Mouse (Mus musculus) liver (tissue): Measurements from ENCODE around the gene Mmp9.

Experiments used
- DNase-seq: peaks from one replicate; pipeline ENCODE4 v3.0.0-alpha.2; 2020; ENCODE audit warnings: mixed read lengths

Gene Mmp9

DNA sequence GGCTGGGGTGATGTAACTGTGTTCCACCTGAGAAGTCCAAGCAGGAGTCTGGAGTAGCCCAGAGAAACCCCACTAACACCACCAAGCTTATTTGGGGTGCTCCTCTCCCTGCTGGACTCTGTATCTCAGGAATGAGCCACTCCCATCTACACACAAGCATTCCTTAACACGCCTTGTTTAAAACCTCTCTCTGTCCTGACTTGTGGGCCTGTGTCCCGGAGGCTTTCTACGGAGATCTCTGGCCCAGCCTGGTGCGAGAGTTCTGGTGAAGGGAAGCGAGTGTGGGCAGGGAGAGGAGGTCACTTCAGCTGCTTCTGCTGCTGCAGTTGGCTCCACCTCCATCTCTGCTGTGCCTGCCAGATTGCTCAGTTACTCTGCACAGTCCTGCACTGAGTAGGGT lies 15.6 kb downstream of the Mmp9 start:
- no peak for DNase-seq

DNA sequence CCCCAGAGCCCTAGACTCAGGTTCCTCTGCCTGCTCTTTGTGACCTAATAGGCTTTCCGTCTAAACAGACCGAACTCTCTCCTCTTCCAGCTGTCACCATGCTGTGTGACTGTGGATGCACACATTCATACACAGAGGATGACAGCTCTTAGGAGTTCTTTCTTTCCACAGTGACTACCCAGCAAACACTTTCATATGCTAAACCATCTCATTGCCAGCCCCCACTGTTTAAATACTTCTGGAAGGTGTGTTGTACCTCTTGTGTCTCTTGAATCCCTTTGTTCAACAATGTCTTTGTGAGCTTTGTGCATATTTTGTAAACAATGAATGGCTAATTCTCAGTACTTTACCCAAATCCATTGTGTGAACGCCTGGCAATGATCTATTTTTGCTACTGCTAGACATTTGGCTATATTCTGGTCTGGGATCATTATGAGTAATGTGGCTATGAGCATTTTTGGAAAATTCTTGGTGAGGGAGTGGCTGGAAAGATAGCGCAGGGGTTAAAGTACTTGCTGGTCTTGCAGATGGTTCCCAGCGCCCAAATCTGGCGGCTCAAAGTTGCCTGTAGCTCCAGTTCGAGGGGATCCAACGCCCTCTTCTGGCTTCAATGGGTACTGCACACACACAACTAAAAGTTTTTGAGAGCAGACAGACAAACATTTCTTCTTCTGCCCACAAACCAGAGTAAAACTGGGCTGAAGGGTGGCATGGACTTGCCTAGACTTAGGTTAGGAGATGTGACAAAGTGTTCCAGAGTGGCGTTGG lies 17.2 kb downstream of the Mmp9 start:
- DNase-seq = no peak

DNA sequence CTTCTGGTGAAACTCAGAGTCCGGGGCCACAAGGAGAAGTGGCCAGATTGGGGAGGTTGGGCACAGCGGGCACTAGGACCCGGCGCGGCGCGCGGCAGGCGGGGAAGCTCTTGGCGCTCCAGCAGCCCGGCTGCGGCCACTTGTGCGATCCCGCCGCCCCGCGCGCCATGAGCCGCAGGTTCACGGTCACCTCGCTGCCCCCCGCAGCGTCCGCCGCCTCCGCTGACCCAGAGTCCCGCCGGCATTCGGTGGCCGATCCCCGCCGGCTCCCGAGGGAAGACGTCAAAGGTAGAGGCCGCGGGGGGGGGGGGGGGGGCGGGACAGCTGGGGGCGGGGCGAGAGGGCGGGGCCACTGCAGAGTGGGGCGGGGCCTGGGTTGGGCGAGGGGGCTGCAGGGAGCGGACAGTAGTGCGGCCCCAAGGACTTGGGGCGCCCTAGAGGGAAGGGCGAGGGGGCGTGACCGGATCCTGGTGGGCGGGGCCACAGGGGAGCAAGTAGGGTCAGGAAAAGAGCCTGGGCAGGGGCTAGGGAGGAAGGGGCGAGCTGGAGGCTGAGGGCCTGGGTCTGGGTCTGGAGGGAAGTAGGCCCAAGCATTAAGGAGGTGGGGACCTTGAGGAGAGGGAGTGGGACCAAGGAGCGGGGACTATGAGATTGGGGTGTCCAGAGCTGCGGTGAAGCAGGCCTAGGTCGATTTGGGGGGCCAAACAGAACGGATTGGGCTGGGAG lies 20.3 kb downstream of the Mmp9 start, which contains the start of gene Slc12a5:
TSS of gene Slc12a5 (plus strand) at position 87 of the 726 bp plus-strand sequence.
- peak; percentile 63 for DNase-seq

DNA sequence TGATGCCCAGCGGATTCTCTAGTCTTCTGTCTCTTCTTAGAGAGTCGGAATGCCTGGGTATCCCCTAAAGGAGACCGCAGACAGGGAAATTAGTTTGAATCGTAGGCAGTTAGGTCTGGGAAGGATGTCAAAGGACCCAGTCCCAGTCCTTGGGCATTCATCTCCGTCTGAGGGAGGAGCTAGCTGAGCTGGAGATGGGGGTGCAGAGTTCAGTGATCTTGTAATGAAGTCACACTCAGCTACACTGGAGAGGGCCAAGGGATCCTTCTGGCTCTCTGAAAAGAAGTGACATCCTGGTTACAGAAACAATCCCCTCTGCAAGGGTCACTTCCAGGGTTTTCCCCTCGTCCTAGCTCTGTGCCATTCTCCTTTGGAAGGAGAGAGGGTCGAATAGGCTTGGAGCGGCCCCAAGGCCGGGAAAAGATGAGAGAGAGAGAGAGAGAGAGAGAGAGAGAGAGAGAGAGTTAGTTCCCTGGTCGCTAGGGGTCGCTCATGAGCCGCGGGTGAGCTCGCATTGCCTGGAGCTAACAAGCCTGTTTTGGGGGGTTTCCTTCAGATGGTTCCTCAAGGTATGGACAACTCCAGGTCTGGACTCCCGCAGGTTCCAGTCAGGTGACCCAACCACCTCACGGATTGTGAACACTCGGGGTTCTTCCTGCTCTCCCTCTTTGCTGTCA lies 21.1 kb downstream of the Mmp9 start:
- peak; percentile 73 for DNase-seq

DNA sequence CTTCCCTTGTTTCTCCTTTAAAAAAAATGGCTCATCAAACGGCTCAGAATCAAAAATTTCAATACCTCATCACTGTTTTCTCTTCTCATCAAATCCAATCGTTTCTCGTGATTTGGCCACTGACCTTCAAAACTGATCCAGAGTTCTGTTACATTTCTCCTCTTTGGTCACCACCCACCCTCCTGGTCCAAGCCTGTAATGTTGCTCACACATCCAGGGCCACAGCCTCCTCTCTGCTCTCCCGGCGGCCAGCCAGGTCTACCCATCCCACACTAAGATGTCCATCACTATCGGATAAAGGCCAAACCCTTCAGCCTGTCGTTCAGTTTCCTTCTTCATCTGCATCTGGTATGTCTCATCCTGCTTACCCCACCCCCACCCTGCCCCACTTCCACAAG lies 21.6 kb downstream of the Mmp9 start:
- DNase-seq = no peak

DNA sequence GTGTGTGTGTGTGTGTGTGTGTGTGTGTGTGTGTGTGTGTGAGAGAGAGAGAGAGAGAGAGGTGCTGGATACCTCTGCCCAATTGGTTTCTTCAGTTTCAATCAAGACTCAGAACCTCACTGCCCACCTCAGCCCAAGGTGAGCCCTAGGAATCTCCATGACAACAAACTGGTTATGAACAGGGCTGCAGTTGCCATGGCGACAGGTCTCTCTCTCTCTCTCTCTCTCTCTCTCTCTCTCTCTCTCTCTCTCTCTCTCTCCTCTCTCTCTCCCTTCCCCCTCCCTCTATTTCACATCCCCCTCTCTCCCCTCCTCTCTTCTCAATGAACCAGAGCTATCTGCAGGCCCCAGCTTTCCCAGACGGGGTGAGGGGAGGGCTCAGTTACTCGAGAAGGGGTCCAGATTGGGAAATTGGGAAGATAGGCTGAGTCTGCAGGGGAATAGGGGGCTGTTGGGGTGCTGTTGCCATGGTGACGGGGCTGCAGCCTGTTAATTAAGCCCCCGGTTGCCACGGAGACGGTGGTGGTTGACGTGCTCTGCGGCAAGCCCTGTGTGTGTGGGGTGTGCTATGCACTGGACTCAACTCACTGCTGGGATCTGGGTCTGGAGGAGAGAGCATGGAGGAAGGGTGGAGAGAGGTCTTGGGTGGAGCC lies 23.8 kb downstream of the Mmp9 start:
- no peak for DNase-seq

DNA sequence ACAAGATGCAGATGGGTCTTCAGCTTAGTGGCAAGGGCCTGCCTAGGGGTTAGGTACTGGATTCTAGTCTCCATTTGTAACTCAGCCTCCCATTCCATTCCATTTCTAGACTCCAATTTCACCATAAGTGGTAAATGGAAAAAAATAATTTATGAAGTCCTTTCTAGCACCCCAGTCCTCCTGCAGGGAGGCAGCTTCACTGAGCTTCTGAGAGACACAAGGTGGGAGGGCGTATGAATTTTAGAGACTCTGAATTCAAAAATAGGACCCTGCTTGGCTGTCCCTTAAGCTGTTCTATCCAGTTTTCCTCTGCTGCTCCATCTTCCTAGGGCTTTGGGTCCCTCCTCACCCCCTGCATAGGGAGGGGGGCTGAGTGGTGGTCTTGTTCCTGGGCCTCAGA lies 24.4 kb downstream of the Mmp9 start:
- DNase-seq = no peak

DNA sequence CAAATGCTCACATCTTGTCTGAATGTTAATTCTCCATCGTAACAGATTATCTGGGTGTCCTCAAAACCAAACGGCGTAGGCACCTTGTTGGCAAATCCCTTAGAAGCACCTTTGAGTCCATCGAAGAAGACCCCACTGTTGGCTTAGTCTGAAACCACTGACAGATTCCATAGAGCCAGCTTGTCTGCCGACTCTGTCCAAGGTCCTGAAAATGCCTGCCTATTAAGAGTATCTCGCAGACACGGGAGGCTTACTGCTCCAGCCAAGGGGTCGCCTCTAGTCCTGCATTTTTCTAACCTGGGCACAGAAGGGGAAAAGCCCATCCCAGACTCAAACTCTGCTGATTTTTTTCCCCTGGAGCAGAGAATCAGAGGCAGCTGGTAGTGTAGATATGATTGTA lies 25.8 kb downstream of the Mmp9 start:
- DNase-seq = peak; percentile 51

DNA sequence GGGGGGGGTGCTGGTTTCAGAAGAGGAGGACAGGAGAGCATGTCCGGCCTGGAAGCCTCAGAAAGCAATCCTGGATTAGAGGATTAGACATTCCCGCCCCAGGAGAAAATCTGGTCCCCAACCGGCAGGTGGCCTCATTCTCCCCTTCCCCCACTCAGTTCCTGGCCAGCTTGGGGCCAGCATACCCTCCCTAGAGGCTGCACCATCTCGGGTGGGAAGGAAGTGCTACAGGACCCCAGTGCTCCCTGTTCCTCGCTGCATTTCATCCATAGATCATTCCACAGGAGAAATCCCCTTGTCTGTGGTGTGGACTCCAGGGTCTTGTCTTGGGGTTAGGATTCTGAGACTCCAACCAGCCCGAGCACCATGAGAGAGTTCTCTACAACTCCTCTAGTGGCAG lies 26.6 kb downstream of the Mmp9 start:
- no peak for DNase-seq

DNA sequence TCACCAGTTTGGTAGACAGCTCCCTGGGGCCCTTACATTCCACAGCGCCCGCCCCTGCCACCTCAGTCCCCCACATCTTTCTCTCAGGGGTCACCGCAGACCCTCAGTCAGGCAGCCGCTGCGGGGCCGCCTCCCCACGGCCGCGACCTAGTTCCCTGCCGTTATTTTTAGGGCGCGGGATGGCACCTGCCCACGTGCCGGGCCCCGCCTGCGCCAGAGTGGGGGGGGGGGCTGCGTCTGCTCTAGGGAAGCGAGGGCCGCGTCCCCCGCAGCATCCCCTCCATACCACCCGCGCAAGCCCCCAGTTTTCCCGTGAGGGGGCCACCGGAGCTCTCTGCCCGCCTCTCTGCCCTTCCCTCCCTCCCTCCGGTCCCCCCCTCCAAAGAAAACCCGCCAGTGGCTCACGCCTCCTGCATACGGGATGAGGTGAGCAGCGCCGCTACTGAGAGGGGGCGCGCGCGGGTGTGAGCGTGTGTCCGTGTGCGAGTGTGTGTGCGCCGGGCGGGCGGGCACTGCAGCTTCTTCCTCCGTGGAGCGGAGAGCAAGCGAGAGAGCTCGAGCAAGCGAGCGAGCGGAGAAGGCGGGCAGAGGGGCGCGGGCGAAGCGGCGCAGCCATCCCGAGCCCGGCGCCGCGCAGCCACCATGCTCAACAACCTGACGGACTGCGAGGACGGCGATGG lies 27.3 kb downstream of the Mmp9 start:
- DNase-seq = no peak

DNA sequence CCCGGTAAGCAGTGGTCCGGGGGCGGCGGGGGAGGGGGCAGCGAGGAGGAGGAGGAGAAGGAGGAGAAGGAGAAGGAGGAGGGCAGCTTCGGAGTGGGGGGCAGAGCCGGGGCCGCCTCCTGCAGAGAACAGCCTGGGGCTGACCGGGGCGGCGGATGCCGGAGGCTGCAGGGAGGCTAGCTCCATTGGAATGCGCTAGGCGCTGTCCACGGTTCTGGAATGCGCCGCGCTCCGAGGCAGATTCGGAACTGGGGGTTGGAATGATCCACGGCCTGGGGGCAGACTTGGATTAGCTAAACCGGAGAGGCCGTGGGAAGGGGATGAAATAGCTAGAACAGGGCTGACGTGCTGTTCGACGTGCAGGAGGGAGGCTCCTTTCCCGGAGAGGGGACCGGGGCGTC lies 27.9 kb downstream of the Mmp9 start:
- peak; percentile 59 for DNase-seq

DNA sequence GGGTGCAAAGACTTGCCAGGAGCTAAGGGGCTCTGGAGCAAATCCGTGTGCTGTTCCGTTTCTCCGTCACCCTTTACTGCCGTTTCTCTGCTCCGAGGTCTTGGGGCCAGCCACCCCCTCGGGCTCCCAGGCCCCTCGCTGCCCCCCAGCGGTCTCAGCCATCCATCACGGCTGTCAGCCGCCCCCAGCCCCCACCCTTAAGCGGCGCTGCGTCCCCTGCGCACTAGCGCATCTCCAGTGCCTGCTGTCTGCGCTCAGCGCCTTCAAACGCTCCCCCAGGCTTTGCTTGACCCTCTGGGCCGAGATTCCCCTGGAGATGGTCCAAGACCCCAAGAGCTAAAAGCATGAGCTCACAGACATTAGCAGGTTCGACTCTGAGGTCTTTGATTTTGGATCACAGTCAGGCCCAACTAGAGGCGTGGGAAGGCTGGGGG lies 28.8 kb downstream of the Mmp9 start:
- DNase-seq = no peak

DNA sequence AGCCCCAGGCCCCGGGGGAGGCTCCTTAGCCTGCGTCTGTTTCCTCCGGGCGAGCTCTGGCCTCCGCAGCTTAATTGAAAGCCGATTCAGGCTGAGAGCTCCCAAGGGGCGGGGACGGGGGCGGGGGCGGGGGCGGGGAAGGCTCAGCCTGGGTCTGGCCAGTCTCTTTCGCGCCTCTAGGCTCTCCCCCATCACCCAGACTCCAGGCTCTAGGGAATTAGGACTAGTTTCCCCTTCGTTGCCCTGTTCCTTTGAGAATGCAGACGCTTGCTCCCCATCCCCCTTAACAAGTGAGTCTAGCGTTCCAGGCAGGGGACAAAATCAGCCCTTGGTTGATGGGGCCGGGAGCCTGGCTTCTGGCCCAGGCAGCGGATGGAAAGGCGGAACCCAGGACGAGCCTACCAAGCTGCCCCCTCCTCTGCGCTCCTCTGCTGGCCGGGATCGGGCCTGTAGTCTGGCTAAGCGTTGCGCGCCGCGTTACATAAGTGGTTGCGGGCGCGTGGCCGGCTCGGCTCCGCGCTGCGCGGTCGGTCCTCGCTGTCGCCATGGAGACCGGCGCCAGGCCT lies 30.1 kb downstream of the Mmp9 start:
- DNase-seq = no peak

DNA sequence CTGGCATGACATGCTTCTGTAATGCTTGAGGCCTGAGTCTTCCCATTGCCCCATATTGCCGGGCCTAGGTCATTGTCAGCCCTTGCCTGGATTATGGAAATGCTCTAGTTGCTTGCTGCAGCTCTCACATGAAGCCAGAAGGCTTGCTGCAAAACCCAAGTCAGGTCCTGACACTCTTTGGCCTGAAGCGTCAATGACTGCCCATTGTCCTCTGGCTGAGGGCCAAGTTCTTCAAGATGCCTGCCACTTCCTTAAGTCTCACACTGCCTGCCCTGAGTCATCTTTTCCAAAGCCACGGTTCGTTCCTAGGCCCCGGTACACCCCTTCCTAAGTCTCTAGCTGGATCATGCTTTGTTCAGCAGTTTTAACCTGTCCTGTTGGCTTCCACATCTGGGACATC lies 32.1 kb downstream of the Mmp9 start:
- no peak for DNase-seq

DNA sequence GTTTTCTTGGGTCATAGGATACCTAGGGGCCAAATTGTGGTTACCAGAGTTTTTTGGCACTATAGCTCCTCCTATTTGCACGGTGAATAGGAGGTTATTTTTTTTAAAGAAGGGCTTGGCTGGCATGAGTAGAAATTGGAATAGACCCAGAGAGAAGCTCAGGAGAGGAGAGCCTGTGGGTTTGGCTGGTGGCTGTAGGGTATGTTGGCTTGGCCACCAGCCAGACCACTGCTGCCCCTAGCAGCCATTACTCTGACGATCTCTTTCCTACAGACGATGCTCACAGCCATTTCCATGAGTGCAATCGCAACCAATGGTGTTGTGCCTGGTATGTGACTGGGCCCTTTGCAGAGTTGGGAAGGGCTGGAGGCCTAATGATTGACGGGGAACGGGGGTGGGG lies 35.0 kb downstream of the Mmp9 start:
- DNase-seq = no peak

DNA sequence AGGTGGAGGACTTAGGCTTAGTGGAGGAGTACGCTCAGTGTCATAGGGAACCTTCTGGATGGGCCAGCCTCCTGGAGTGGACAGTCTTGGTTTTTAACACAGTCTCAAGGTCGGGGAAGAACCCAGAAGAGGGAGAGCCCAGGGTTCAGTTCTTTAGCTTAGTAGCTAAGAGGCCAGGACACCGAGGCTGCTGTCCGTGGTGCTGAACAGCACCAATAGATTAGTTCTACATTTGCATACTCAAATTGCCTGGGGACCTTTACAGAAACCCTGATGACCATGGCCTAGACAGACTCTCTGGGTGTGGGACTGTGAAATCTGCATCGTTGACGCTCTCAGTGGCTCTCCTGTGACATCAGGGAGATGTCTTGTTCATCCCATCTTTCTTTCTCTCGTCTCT lies 39.2 kb downstream of the Mmp9 start:
- peak; percentile 67 for DNase-seq

DNA sequence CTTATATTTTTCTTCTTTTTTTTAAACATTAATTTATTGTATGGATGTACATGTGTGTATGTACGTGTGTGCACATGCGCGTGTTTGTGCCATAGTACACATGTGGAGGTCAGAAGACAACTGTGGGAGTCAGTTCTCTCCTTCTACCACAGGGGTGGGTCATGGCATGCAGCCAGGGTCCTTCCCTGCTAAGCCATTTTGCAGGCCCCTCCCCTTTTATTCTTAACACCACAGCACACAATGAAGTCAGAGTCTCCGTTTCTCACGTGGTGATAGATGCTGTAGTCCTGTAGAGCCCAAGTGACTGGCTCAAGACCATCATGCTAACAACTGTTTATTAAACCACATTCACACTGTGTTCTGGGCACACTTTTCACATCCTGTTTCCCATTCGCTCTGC lies 45.4 kb downstream of the Mmp9 start:
- DNase-seq = no peak

DNA sequence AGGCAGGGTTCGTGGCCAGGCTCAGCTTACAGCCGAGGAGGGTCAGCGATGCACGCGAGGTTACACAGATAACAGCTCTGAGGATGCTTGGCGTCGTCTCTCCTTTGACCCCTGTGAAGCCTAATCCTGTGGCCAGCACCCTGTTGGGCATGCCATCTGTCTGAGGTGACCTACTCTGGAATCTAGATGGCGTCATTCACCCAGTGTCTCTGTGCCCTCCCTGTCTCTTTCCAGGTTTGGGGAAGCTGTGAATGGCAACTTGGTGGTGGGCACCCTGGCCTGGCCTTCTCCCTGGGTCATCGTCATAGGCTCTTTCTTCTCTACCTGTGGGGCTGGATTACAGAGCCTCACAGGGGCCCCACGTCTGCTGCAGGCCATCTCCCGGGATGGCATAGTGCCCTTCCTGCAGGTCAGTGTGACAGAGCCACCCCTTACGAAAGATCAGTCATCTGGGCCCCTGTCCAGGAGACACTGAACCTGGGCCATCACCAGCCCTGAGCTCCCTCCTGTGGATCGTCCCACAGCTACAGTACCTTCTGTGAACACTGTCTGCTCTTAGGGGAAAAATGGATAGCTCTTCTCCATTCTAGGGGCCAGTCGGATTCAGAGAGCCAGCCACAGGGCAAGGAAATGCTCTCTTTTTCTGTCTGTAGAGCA lies 45.9 kb downstream of the Mmp9 start:
- no peak for DNase-seq

DNA sequence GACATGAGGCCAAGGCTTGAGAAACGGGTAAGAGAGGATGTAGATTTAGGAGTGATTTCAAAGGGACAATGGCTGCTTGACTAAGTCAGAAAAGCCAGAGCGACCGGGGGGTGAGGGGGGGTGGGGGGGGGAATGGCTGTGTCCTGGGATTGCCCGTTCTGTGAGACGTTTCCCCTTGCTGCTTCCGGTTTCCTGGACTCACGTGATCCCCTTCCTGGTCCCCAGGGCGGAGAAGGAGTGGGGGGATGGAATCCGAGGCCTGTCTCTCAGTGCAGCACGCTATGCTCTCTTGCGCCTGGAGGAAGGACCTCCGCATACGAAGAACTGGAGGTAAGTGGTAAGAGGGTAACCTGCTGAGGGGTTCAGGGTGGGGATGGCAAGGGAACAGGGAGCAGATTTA lies 48.2 kb downstream of the Mmp9 start:
- no peak for DNase-seq

DNA sequence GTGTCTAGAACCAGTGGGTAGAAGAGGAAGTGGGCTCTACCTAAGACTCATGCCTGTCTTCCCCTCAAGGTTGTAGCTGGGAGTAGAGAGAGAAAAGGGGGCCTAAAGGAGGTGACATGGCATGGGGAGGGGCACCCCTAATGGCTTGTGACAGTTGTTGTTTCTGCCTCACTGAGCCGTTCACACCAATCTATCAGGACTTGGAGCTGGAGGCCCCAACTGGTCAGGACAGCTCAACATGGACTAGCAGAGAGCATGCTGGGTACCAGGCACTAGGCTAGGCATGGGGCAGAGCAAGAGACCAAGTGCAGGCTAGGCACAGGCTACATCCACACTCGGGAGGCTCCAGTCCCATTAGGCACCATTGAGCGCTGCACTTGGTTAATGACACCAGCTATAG lies 50.5 kb downstream of the Mmp9 start:
- DNase-seq = no peak

DNA sequence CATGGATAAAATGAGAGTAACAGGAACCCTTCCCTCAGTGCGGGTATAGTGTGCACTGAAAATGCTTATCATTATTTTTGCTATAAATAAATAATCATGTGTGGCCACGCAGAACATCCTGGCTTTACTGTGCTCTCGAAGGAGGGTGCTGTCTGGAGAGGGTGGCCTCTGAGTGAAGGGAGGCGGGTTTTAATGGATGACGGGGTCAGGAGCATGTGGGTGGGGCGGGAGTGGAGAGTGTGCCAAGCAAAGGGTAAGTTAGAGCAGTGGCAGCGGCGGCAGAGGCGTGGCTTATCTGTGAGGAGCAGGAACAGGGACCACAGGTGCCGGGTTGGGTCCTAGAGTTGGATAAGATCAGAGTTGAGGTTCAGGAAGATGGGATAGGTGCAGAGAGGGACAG lies 51.2 kb downstream of the Mmp9 start:
- DNase-seq = no peak

DNA sequence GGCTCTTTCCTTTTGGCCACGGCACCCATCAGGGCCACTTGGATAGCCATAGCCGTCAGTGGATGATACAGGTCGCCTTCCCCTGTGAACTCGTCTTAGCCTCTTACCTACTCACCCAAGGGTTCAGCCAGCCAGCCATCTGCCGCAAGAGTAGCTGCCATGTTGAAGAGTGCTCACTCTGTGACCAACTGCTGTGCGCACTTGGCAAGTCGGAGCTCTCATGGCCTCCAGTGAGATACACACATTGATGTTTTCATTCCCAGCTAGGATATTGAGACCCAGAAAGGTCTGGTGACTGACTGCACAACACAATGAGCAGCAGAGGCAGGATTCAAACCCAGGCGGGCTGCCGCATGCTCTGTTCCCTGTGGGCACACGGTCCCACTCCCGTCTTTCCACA lies 53.6 kb downstream of the Mmp9 start:
- DNase-seq = no peak
